Mouse (Mus musculus) Patski (cell line): ENCODE results near the gene Itgax. TPM values are rescaled to one million over a fixed set of nuclear protein-coding genes. Genes with fewer than 3 reads are reported as not detected.
"Not testable (repeated sequence)": the region's sequence is repeated elsewhere in the genome, so short reads cannot be mapped to it uniquely, and the experiment has no call there.

Experiments
- ATAC-seq: fragments of 100-300 bp; one replicate; pipeline ENCODE4 v1.8.0; 2021
- CTCF ChIA-PET: fragments of 350-600 bp; sonication (Branson Sonifier 250); formaldehyde crosslinking; loops from one replicate; lab custom pipeline; 2022; ENCODE audit warnings: inconsistent platforms; lab: Charles Lee
- POLR2A ChIA-PET: fragments of 350-600 bp; sonication (Branson Sonifier 250); formaldehyde crosslinking; loops from one replicate; lab custom pipeline; 2022; ENCODE audit warnings: antibody characterized with exemption, inconsistent platforms; lab: Charles Lee
- DNase-seq: peaks from one replicate; pipeline ENCODE4 v3.0.0-alpha.2; 2011; ENCODE audit warnings: low read depth, low spot score
- H3K27me3 ChIP-seq: fragments of 371-371 bp; one replicate; pipeline ENCODE4 v1.5.1; 2021
- CTCF ChIP-seq: fragments of 100-300 bp; IDR thresholded peaks from one replicate; pipeline ENCODE4 v1.5.1; 2021
- in situ Hi-C: fragments of 300-500 bp; cut with MboI; formaldehyde crosslinking; loops from 3 replicates; pipeline ENCODE4 v1.11.1; 2018; ENCODE audit warnings: low pct_unique_long_range_greater_than_20kb, mixed read lengths
- polyA plus RNA-seq: library from polyadenylated mRNA; unstranded; gene quantifications from one replicate; pipeline ENCODE4 v1.2.3, GENCODE M21; 2021

Gene Itgax
- polyA plus RNA-seq, 1 experiment from 2014 or later = 0.01 TPM

GRCm38 (mm10) chr7:128115211-128115958, 14.0 kb upstream of the Itgax start:
- ChIA-PET CTCF (no interaction called here), POLR2A (no interaction called here)
- ATAC-seq (no peak), DNase-seq (no peak)
- no peaks in the 10 kb centered on the region for H3K27me3 ChIP-seq
- no peak for TF ChIP-seq CTCF
- in situ Hi-C loops = no loop called here

DNA sequence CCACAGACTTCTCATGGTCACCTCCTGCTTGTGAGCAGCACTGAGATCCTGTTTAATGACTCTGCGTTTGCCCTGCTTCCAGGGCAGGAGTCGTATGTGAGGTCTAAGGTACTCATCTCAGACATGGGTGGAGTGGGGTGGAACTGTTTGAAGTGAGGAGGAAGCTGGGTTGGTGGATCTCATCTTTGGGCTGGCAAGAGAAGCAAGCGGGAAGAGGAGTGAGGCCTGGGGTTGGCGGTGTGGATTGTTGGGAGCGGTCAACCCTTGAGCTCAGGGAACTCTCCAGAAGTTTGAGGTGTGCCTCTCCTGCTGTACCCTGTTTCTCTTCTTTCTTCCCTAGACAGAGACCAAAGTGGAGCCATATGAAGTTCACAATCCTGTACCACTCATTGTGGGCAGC, 13.0 kb upstream of the Itgax start:
- CTCF ChIA-PET = no interaction called here

DNA sequence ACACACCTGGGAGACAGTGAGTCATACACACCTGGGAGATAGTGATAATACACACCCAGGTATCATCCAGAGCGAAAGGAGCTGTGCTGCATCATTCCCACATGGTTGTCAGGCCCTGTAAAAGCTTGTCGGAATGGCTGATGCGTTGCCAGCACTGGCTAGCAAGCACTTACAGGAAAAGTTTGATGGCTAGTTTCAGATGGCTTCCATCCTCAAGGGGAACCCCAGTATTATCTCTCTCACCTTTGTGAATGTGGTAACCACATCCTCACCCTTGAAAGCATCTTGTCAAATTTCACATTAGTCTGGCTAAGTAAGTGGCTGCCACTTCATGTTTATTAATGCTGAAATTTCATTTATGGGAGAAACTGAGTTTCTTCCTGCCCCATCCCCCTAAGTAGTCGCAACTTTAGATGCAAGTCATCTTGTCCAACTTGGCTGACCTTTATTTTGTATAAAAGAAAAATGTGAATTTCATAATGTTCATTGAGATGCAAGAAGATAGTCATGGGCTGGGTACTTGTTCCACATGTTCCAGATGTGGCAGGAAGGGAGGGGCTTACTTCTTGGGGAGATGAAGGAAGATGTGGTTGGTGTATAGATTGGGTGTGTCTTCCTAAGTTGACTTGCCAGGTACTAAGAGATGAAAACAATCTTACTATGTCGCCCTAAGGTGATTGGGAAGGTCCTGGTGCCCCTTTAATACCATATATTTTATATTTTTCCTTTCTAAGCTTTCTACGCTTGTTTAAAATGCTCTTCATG, 9.4 kb upstream of the Itgax start:
- DNase-seq = no peak
- ChIA-PET POLR2A (no interaction called here), CTCF (no interaction called here)
- no peaks in the 10 kb centered on the region for H3K27me3 ChIP-seq
- TF ChIP-seq CTCF = no peak
- no peak for ATAC-seq
- in situ Hi-C loops = no loop called here

More for the DNA sequence above, 13.0 kb upstream of the Itgax start:
- no peak for DNase-seq
- no peaks in the 10 kb centered on the region for H3K27me3 ChIP-seq
- POLR2A ChIA-PET = no interaction called here
- in situ Hi-C loops = no loop called here
- no peak for ATAC-seq
- no peak for TF ChIP-seq CTCF

DNA sequence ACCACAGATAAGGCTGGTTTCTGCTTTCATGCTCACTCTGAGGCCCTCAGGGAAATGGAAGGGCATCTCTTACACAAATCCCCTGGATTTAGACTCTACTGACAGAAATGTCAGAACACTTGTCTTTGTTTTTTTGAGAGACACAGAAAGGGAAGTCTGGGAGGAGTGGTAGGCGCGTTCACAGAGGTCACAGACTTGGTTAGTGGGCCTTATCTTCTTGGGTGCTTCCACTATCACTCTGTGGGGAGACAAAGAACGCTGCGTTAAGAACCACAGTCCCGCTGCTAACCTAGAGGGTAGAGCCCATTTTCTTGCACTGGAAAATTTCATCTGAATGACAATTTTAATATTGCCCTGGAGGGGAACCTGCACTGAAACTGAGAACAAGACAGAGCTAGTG, 2.8 kb downstream of the Itgax start:
- ChIA-PET CTCF (no interaction called here), POLR2A (no interaction called here)
- DNase-seq = no peak
- in situ Hi-C loops = no loop called here
- H3K27me3 ChIP-seq = peaks cover 19% of the 10 kb centered on the region
- no peak for ATAC-seq
- no peak for TF ChIP-seq CTCF

- no peak for DNase-seq
- no peak for TF ChIP-seq CTCF
- POLR2A ChIA-PET = no interaction called here
- in situ Hi-C loops = no loop called here
- peaks cover 20% of the 10 kb centered on the region for H3K27me3 ChIP-seq
- CTCF ChIA-PET = no interaction called here
- ATAC-seq = no peak
These were observed 4.2 kb downstream of the Itgax start for GRCm38 (mm10) chr7:128133596-128133995.

GRCm38 (mm10) chr7:128136927-128137326, 7.6 kb downstream of the Itgax start:
- peaks cover 18% of the 10 kb centered on the region for H3K27me3 ChIP-seq
- TF ChIP-seq CTCF = no peak
- in situ Hi-C loops = no loop called here
- ATAC-seq = no peak
- ChIA-PET POLR2A (no interaction called here), CTCF (no interaction called here)
- no peak for DNase-seq

GRCm38 (mm10) chr7:128139611-128140010, 10.3 kb downstream of the Itgax start:
- ChIA-PET CTCF (no interaction called here), POLR2A (no interaction called here)
- peaks cover 8% of the 10 kb centered on the region for H3K27me3 ChIP-seq
- TF ChIP-seq CTCF = no peak
- in situ Hi-C loops = no loop called here
- no peak for ATAC-seq
- DNase-seq = no peak

GRCm38 (mm10) chr7:128150970-128151369, 21.6 kb downstream of the Itgax start:
- ATAC-seq (no peak), DNase-seq (no peak)
- H3K27me3 ChIP-seq = peaks cover 16% of the 10 kb centered on the region
- TF ChIP-seq CTCF = no peak
- in situ Hi-C loops = no loop called here
- ChIA-PET POLR2A (no interaction called here), CTCF (no interaction called here)

DNA sequence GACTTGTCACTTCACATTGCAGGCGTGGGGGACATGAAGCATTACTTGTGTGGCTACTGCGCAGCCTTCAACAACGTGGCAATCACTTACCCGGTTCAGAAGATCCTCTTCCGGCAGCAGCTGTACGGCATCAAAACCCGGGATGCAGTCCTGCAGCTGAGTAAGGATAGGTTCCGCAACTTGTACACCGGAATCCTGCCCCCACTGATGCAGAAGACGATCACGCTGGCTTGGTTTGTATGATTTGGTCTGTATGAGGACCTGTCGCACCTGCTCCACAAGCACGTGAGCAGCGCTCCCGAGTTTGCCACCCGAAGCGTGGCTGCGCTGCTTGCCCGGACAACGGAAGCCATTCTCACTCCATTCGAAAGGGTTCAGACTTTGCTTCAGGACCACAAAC, 24.7 kb downstream of the Itgax start, which contains the start of gene Itgad:
Itgad (plus strand) TSS at position 301 of the 400 bp plus-strand sequence.
- POLR2A ChIA-PET = no interaction called here
- no peak for TF ChIP-seq CTCF
- no peak for ATAC-seq

GRCm38 (mm10) chr7:128154924-128155323, 25.6 kb downstream of the Itgax start:
- DNase-seq (no peak), ATAC-seq (no peak)
- peaks cover 15% of the 10 kb centered on the region for H3K27me3 ChIP-seq
- ChIA-PET CTCF (no interaction called here), POLR2A (no interaction called here)
- in situ Hi-C loops = no loop called here
- no peak for TF ChIP-seq CTCF

More for the DNA sequence above, 24.7 kb downstream of the Itgax start, which contains the start of gene Itgad:
- in situ Hi-C loops = no loop called here
- DNase-seq = no peak
- CTCF ChIA-PET = no interaction called here
- H3K27me3 ChIP-seq = peaks cover 9% of the 10 kb centered on the region

- H3K27me3 ChIP-seq, ATAC-seq, CTCF ChIA-PET, DNase-seq, in situ Hi-C loops, POLR2A ChIA-PET: not testable (repeated sequence)
These were observed 29.5 kb downstream of the Itgax start for GRCm38 (mm10) chr7:128158688-128159354.
